ENCODE assay signal across 9 mouse cellular contexts in genomic region chr4:109979461-109980320, GRCm38 (mm10). TPM values are rescaled to one million over a fixed set of nuclear protein-coding genes. Genes with fewer than 3 reads are reported as not detected.
A peak's percentile ranks its signal among the peaks of the same experiment; 100 is the strongest.
DNase-seq lines count a peak whose midpoint lies in the region; ATAC-seq and TF ChIP-seq lines count a peak whose summit lies in the region.
"Had no signal": no experiment of that assay in that cellular context is flagged by ENCODE, and none has a peak within 500 bp of the region (broad histone marks: within the 10 kb centered on the region; RNA-seq: fewer than 3 reads in every experiment).

No protein-coding gene starts in this region.

- H3K4me2 ChIP-seq in forebrain, embryonic 14.5 days (ENCODE audit: low read length): peak overlapping the region; percentile 81

- H3K27ac ChIP-seq in ES-Bruce4 (ENCODE audit: insufficient read depth, low read length): no peak overlapping the region
- peak overlapping the region; percentile 90 for H3K27ac ChIP-seq in forebrain, embryonic 14.5 days (ENCODE audit: low read depth, low read length)

- TF ChIP-seq POLR2A in ES-Bruce4 (IDR thresholded peaks at IDR 0.05; ENCODE audit: insufficient read depth, low read length): no peak

- no peak overlapping the region for H3K9ac ChIP-seq in ES-Bruce4 (ENCODE audit: low read depth, poor library complexity, severe bottlenecking)
- peak overlapping the region; percentile 90 for H3K9ac ChIP-seq in forebrain, embryonic 14.5 days (ENCODE audit: low read length)

- no peak for TF ChIP-seq CTCF in ES-Bruce4 (IDR thresholded peaks at IDR 0.05; ENCODE audit: low read depth, low read length)

- no peak for TF ChIP-seq EP300 in ES-Bruce4 (IDR thresholded peaks at IDR 0.05; ENCODE audit: insufficient read depth, low read depth, low read length)

- H3K36me3 ChIP-seq in ES-Bruce4 (ENCODE audit: control insufficient read depth, insufficient read depth, low read length, poor library complexity, severe bottlenecking): no peaks in the 10 kb centered on the region
- peaks cover 8% of the 10 kb centered on the region; the same call in 1 of the 2 replicates for H3K36me3 ChIP-seq in forebrain, embryonic 14.5 days (ENCODE audit: control insufficient read depth, insufficient read depth, low read length)

- peak; percentile 71 for DNase-seq in heart, adult 11 months
- DNase-seq in heart, postnatal 25 days (ENCODE audit: low spot score): no peak
- DNase-seq in forebrain, embryonic 14.5 days (ENCODE audit: low spot score): peak; percentile 48
- no peak for DNase-seq in cerebellum, postnatal 36 days
- no peak for DNase-seq in cerebellum, adult 18-20 months
- no peak for DNase-seq in natural killer cell, adult 2 months (ENCODE audit: low spot score in 2 of 2)

- H3K4me1 ChIP-seq in ES-Bruce4 (ENCODE audit: control insufficient read depth, insufficient read depth, low read length): no peaks in the 10 kb centered on the region
- H3K4me1 ChIP-seq in forebrain, embryonic 14.5 days (ENCODE audit: control insufficient read depth, insufficient read depth, low read length): no peaks in the 10 kb centered on the region

- intact Hi-C loops in heart, postnatal 25 days (cut with DNase I): no loop called here

- peaks cover 57% of the 10 kb centered on the region for H3K27me3 ChIP-seq in ES-Bruce4 (ENCODE audit: control insufficient read depth, insufficient read depth, low read length, poor library complexity, severe bottlenecking)
- H3K27me3 ChIP-seq in forebrain, embryonic 14.5 days (replicated peaks; ENCODE audit: control insufficient read depth, insufficient read depth, low read length): peaks cover 62% of the 10 kb centered on the region
- H3K27me3 ChIP-seq: CH12.LX had no signal

- no peaks in the 10 kb centered on the region for H3K9me3 ChIP-seq in ES-Bruce4 (replicated peaks; ENCODE audit: control insufficient read depth, insufficient read depth, low read length, poor library complexity, severe bottlenecking)
- no peaks in the 10 kb centered on the region for H3K9me3 ChIP-seq in forebrain, embryonic 14.5 days (replicated peaks; ENCODE audit: control insufficient read depth, low read length)

- under 1% methylated on average over 56 of the region's 66 CpGs for WGBS in forebrain, embryonic 14.5 days

- peak overlapping the region; percentile 47 for H3K4me3 ChIP-seq in ES-Bruce4 (ENCODE audit: low read depth, low read length)
- H3K4me3 ChIP-seq in forebrain, embryonic 14.5 days (ENCODE audit: low read depth, low read length): peak overlapping the region; percentile 60

- ATAC-seq in forebrain, embryonic 14.5 days: no peak
- ATAC-seq in megakaryocyte progenitor cell, adult 5-6 weeks (replicated peaks; ENCODE audit: poor library complexity): peak; percentile 21

RNA-seq across cellular contexts. Expression of gene Dmrta2, which starts 1.8 kb away (rescaled TPM):
- under 1 TPM in 1 of 2 experiments, not detected in 1; 0.10 TPM for total RNA-seq in heart, postnatal 25 days (2021)
- 0.75 and 0.84 TPM in 2 replicates for polyA plus RNA-seq in ES-Bruce4 (2011; ENCODE audit: insufficient read depth, insufficient read length, low read depth, missing spikeins)
- polyA plus RNA-seq in forebrain, embryonic 14.5 days (2014; fragmentation: Nextera tagmentation; extraction: Ambion mirVana): 4.1 and 5.9 TPM in 2 replicates
- total RNA-seq in megakaryocyte progenitor cell, adult 5-6 weeks (2015): not detected in 2 replicates
- not detected in 2 replicates for total RNA-seq in megakaryocyte progenitor cell, adult 5-6 weeks (2017)

Comparison
In these comparisons a context has a peak if more than half of its experiments do, and no peak if none do; other contexts are left out.
1. DNase-seq: peak in heart, adult 11 months (single experiment) and forebrain, embryonic 14.5 days (single experiment); none in heart, postnatal 25 days (single experiment), cerebellum, postnatal 36 days (0 of 2), cerebellum, adult 18-20 months (0 of 2) and natural killer cell, adult 2 months (0 of 2).